Mouse (Mus musculus) central nervous system, embryonic 18 days (tissue): Measurements from ENCODE around the gene Tsen15. TPM values are rescaled to one million over a fixed set of nuclear protein-coding genes. Genes with fewer than 3 reads are reported as not detected.

Experiments
- polyA plus RNA-seq: library from polyadenylated mRNA; depleted of rRNA; stranded (reverse); fragments of >200 nt; gene quantifications from 2 replicates; pipeline ENCODE4 v1.2.3, GENCODE M21; 2012; rRNA removed

The Tsen15 gene
- 36.5 and 39.2 TPM in 2 replicates for polyA plus RNA-seq

DNA sequence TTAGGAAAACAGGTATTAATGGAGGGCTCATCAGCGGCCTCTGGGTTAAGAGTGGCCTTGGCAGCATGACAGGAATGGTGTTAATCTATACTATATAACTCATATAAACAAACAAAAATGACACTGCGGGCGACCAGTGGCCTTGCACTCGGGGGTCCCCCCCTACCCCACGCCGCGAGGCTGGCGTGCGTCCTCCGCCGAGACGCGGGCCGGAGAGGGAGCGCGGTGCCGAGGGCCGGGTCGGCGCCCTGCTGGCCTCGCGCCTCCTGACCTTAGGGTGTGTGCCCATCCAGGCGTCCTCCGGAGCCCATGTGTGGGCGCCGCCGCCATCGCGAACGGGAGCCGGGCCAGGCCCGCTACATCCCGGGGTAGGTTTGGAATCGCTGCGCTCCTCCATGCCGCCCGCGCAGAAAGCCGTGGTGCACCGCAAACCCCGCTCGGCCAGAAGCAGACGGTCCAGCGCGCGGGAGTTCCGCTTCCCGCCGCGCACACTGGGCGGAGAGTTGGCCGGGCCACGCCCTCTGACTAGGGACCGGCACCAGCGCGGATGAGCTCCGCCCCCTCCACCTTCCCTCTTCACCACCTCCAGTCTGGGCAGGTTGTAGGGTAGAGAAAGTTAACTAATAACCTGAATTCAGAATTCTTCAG lies at the start of gene Tsen15:
Tsen15 (minus strand) TSS at position 501 of the 648 bp plus-strand sequence.

DNA sequence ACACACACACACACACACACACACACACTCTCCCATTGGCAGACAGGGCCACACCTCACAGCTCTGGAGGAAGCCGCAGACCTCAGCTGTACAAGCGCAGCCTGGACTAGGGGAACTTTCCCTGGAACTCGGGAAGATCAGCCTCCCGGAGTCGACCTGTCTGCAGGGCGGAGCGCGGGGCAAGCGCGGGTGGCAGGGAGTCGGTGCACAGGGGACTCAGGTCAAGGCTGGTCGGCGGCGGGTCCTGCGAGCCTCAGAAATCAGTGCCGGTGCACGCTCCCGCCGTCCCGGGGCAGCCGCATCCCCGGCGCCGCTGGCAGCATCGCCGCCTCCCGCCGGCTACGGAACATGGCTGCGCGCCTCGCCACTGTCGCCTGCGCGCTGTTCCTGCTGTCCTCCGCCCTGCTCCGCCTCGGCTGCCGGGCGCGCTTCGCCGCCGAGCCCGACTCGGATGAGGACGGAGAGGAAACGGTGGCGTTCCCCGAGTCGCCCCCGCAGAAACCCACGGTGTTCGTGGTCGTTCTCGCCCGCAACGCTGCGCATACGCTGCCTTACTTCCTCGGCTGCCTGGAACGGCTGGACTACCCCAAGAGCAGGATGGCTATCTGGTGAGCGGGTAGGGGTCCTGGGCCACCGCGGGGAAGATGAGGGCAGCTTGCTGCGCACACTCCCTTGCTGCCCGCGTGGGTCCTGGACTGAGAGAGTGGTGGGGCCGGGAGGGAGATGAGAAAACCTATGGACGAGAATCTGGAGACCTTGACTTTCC lies 13.5 kb upstream of the Tsen15 start, which contains the start of gene Colgalt2:
Colgalt2 (plus strand) TSS at position 41 of the 766 bp plus-strand sequence.

Other genes starting within 250 kb of the Tsen15 start
- 5.8 and 6.4 TPM in 2 replicates for gene Colgalt2, start 13.1 kb upstream of the Tsen15 start, polyA plus RNA-seq